Mouse (Mus musculus): ENCODE results near the gene Coil. TPM values are rescaled to one million over a fixed set of nuclear protein-coding genes. Genes with fewer than 3 reads are reported as not detected.

Coil gene
- polyA plus RNA-seq, 1 experiment from 2014 or later, result 28.7 TPM

GRCm38 (mm10) chr11:88950640-88951250, 19.3 kb upstream of the Coil start:
- no peak overlapping the region for H3K4me3 ChIP-seq
- no peaks in the 10 kb centered on the region for H3K9me3 ChIP-seq (replicated peaks)
- 91% methylated on average over 13 of the region's 13 CpGs for WGBS
- no peak overlapping the region for H3K27ac ChIP-seq
- DNase-seq (ENCODE audit: low spot score), result no peak
- H3K36me3 ChIP-seq, result peaks cover 49% of the 10 kb centered on the region
- peaks cover 16% of the 10 kb centered on the region for H3K4me1 ChIP-seq
- no peaks in the 10 kb centered on the region for H3K27me3 ChIP-seq (ENCODE audit: low read depth, poor library complexity, severe bottlenecking)

DNA sequence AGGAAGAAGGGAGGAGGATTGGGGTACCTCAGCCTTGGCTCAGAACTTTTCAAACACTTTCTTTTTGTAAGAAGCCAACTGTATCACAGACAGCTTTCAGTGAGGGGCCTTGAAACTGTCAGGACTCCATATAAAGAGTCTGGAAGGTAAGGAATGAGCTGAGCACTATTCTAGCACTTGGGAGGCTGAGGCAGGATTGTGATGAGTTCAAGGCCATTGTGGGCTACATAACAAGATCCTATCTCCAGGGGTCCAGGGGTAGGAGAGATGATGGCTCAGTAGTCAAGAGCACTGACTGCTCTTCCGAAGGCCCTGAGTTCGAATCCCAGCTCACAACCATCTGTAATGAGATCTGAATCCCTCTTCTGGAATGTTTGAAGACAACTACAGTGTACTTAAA, 18.5 kb upstream of the Coil start:
- DNase-seq (ENCODE audit: low spot score), result no peak
- Histone ChIP-seq H3K36me3 (peaks cover 42% of the 10 kb centered on the region), H3K4me3 (no peak overlapping the region), H3K4me1 (peaks cover 16% of the 10 kb centered on the region), H3K27ac (no peak overlapping the region), H3K27me3 (ENCODE audit: low read depth, poor library complexity, severe bottlenecking) (no peaks in the 10 kb centered on the region), H3K9me3 (replicated peaks) (no peaks in the 10 kb centered on the region)
- WGBS, result 91% methylated on average over 2 of the region's 2 CpGs

GRCm38 (mm10) chr11:88952117-88952516, 17.9 kb upstream of the Coil start:
- Histone ChIP-seq H3K27me3 (ENCODE audit: low read depth, poor library complexity, severe bottlenecking) (no peaks in the 10 kb centered on the region), H3K4me3 (no peak overlapping the region), H3K4me1 (peaks cover 16% of the 10 kb centered on the region), H3K27ac (no peak overlapping the region), H3K36me3 (peaks cover 36% of the 10 kb centered on the region), H3K9me3 (replicated peaks) (no peaks in the 10 kb centered on the region)
- no peak for DNase-seq (ENCODE audit: low spot score)
- 97% methylated on average over 5 of the region's 5 CpGs for WGBS

DNA sequence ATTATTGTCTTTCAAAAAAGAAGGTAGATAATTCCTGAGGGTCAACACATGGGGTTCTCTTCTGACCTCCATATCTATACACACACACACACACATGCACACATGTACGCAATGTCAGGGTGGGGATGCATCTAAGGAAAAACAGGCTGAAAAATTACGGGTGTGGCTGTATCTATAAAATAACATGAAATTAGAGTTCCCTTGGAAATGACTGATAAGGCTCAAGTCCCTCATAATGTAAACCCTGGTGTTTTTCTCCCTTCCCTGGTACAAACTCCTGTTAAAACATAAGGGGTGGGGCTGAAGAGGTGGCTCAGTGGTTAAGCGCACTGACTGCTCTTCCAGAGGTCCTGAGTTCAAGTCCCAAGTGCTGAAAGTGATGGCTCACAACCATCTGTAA, 16.5 kb upstream of the Coil start:
- H3K27me3 ChIP-seq (ENCODE audit: low read depth, poor library complexity, severe bottlenecking), result no peaks in the 10 kb centered on the region
- WGBS, result 95% methylated on average over 3 of the region's 3 CpGs
- H3K9me3 ChIP-seq (replicated peaks), result no peaks in the 10 kb centered on the region
- H3K4me1 ChIP-seq, result peaks cover 16% of the 10 kb centered on the region
- peaks cover 36% of the 10 kb centered on the region for H3K36me3 ChIP-seq
- H3K4me3 ChIP-seq, result no peak overlapping the region
- no peak overlapping the region for H3K27ac ChIP-seq
- DNase-seq (ENCODE audit: low spot score), result no peak

- Histone ChIP-seq H3K27ac (peak overlapping the region; percentile 89), H3K4me3 (peak overlapping the region; percentile 63), H3K9me3 (replicated peaks) (no peaks in the 10 kb centered on the region), H3K27me3 (ENCODE audit: low read depth, poor library complexity, severe bottlenecking) (no peaks in the 10 kb centered on the region), H3K4me1 (peaks cover 16% of the 10 kb centered on the region), H3K36me3 (peaks cover 27% of the 10 kb centered on the region)
- no peak for DNase-seq (ENCODE audit: low spot score)
- 0% methylated on average over 4 of the region's 4 CpGs for WGBS
Measured at GRCm38 (mm10) chr11:88954803-88955202, 15.2 kb upstream of the Coil start.

- 6% methylated on average over 34 of the region's 34 CpGs for WGBS
Measured at GRCm38 (mm10) chr11:88955217-88955969, 14.7 kb upstream of the Coil start, which contains the start of gene Scpep1. Gene Scpep1, minus strand, starts transcription at chr11:88955465.

GRCm38 (mm10) chr11:88958851-88959250, 11.2 kb upstream of the Coil start:
- Histone ChIP-seq H3K27ac (no peak overlapping the region), H3K9me3 (replicated peaks) (no peaks in the 10 kb centered on the region), H3K4me3 (no peak overlapping the region), H3K27me3 (ENCODE audit: low read depth, poor library complexity, severe bottlenecking) (no peaks in the 10 kb centered on the region), H3K4me1 (peaks cover 13% of the 10 kb centered on the region), H3K36me3 (no peaks in the 10 kb centered on the region)
- WGBS, result 83% methylated on average over 3 of the region's 3 CpGs
- no peak for DNase-seq (ENCODE audit: low spot score)

More at GRCm38 (mm10) chr11:88955217-88955969, 14.7 kb upstream of the Coil start, which contains the start of gene Scpep1:
- Histone ChIP-seq H3K4me1 (peaks cover 16% of the 10 kb centered on the region), H3K4me3 (peak within 1 kb of the TSS; percentile 63), H3K27me3 (ENCODE audit: low read depth, poor library complexity, severe bottlenecking) (no peaks in the 10 kb centered on the region), H3K27ac (peak within 1 kb of the TSS; percentile 89), H3K36me3 (peaks cover 22% of the 10 kb centered on the region), H3K9me3 (replicated peaks) (no peaks in the 10 kb centered on the region)
- DNase-seq (ENCODE audit: low spot score), result peak; percentile 95

GRCm38 (mm10) chr11:88966881-88967361, 3.1 kb upstream of the Coil start, which contains the start of gene Elobl:
Gene Elobl, minus strand, starts transcription at chr11:88966931.
- H3K27me3 ChIP-seq (ENCODE audit: low read depth, poor library complexity, severe bottlenecking), result no peaks in the 10 kb centered on the region
- H3K27ac ChIP-seq, result no peak within 1 kb of the TSS
- H3K4me3 ChIP-seq, result no peak within 1 kb of the TSS
- no peaks in the 10 kb centered on the region for H3K36me3 ChIP-seq
- no peaks in the 10 kb centered on the region for H3K9me3 ChIP-seq (replicated peaks)
- no peak for DNase-seq (ENCODE audit: low spot score)
- 78% methylated on average over 3 of the region's 3 CpGs for WGBS
- H3K4me1 ChIP-seq, result no peaks in the 10 kb centered on the region

- Histone ChIP-seq H3K4me1 (peaks cover 7% of the 10 kb centered on the region), H3K36me3 (peaks cover 14% of the 10 kb centered on the region), H3K4me3 (peak overlapping the region; percentile 82), H3K9me3 (replicated peaks) (no peaks in the 10 kb centered on the region), H3K27ac (peak overlapping the region; percentile 95), H3K27me3 (ENCODE audit: low read depth, poor library complexity, severe bottlenecking) (no peaks in the 10 kb centered on the region)
- DNase-seq (ENCODE audit: low spot score), result peak; percentile 95
- 2% methylated on average over 62 of the region's 62 CpGs for WGBS
Measured at GRCm38 (mm10) chr11:88973776-88974701, 4.0 kb downstream of the Coil start.

DNA sequence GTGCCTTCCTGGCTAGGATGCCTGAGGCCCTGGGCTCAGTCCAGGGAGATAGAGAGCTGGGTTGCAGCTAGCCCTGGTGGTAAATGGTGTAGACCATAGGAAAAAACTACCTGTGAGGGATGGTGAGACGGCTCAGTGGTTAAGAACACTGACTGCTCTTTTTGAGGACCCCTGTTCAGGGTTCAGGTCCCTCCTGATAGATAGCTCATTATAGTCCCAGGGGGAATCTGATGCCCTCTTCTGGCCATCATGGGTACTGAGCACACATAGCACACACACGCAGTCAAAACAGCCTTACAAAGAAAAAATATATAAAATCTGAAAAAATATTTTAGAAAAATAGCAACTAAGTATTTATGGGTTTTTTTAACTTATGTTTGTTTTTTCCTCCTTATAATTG, 6.3 kb downstream of the Coil start:
- no peak overlapping the region for H3K27ac ChIP-seq
- peaks cover 7% of the 10 kb centered on the region for H3K4me1 ChIP-seq
- peaks cover 23% of the 10 kb centered on the region for H3K36me3 ChIP-seq
- DNase-seq (ENCODE audit: low spot score), result no peak
- WGBS, result 94% methylated on average over 2 of the region's 2 CpGs
- H3K9me3 ChIP-seq (replicated peaks), result no peaks in the 10 kb centered on the region
- no peak overlapping the region for H3K4me3 ChIP-seq
- no peaks in the 10 kb centered on the region for H3K27me3 ChIP-seq (ENCODE audit: low read depth, poor library complexity, severe bottlenecking)

DNA sequence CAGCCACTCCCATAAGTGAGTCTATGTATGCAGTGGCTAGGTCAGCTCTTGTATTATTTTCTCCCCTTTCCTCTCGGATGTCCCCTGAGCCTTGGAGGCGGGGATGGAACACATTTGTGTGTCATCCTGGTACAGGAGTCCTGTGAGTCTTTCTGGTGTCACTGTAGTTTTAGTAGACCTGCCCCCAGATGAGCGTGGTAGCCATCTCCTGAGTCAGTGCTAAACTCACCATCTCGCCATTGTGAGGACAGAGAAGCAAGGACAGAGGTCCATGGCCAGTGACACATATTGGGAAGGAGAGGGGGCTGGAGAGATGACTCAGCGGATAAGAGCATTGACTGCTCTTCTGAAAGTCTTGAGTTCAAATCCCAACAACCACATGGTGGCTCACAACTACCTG, 7.1 kb downstream of the Coil start:
- WGBS, result 90% methylated on average over 5 of the region's 5 CpGs
- DNase-seq (ENCODE audit: low spot score), result no peak
- Histone ChIP-seq H3K27ac (no peak overlapping the region), H3K9me3 (replicated peaks) (no peaks in the 10 kb centered on the region), H3K4me3 (no peak overlapping the region), H3K4me1 (peaks cover 7% of the 10 kb centered on the region), H3K27me3 (ENCODE audit: low read depth, poor library complexity, severe bottlenecking) (no peaks in the 10 kb centered on the region), H3K36me3 (peaks cover 32% of the 10 kb centered on the region)

DNA sequence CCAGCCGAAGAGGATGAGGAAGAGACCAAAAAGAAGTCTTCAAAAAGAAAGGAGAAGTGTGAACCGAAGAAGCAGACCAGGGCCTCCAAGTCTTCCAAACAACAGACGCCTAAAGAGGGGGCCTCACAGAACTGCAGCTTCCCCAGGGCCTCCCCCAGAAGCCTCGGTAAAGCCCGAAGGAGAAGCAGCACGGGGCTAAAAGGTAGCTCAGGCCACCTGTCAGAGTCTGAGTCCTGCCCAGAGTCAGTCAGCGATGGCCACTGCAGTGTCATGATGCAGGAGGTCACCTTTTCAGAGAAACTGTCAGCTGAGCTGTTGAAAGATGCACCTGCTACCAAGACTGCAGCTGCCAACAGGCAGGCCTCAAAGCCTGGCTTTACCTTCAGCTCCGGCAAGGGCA, 11.3 kb downstream of the Coil start:
- DNase-seq (ENCODE audit: low spot score), result no peak
- H3K36me3 ChIP-seq, result peaks cover 70% of the 10 kb centered on the region
- 87% methylated on average over 8 of the region's 8 CpGs for WGBS
- H3K27ac ChIP-seq, result no peak overlapping the region
- H3K27me3 ChIP-seq (ENCODE audit: low read depth, poor library complexity, severe bottlenecking), result no peaks in the 10 kb centered on the region
- no peak overlapping the region for H3K4me3 ChIP-seq
- H3K9me3 ChIP-seq (replicated peaks), result no peaks in the 10 kb centered on the region
- no peaks in the 10 kb centered on the region for H3K4me1 ChIP-seq
